Mouse (Mus musculus): Measurements from ENCODE around the gene Inpp5k.
A peak's percentile ranks its signal among the peaks of the same experiment; 100 is the strongest.
"Not testable (repeated sequence)": the region's sequence is repeated elsewhere in the genome, so short reads cannot be mapped to it uniquely, and the experiment has no call there.

Inpp5k gene

DNA sequence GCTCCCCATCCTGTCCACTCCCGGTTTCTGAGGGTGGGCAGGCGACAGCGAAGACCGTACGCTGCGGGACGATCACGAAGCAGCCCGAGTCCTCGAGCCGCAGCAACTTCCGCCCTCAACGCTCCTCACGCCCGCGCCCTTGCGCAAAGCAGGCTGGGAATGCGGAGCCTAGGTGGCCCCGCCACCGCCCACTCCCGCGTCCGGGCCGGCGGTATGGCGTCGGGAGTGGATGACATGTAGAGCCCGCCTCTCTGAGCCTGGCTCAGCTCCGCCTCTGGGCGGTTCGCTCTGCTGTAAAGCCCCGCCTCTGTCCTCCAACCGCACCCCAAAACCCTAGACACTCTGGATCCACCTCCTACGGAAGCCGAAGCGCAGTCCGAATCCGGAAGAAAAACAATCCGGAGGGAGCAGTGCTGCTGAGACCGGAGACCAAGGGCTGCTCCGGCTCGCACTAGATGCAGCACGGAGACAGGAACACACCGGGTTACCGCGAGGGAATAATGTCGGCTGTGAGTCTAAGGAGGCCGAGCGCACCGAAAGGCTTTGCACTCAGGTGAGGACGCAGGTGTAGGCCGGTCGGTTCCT is at the start of gene Inpp5k:
Gene Inpp5k (plus strand): TSS at position 344 of the 585 bp plus-strand sequence.
- ATAC-seq (ENCODE audit: low TSS enrichment), result peak; percentile 94

DNA sequence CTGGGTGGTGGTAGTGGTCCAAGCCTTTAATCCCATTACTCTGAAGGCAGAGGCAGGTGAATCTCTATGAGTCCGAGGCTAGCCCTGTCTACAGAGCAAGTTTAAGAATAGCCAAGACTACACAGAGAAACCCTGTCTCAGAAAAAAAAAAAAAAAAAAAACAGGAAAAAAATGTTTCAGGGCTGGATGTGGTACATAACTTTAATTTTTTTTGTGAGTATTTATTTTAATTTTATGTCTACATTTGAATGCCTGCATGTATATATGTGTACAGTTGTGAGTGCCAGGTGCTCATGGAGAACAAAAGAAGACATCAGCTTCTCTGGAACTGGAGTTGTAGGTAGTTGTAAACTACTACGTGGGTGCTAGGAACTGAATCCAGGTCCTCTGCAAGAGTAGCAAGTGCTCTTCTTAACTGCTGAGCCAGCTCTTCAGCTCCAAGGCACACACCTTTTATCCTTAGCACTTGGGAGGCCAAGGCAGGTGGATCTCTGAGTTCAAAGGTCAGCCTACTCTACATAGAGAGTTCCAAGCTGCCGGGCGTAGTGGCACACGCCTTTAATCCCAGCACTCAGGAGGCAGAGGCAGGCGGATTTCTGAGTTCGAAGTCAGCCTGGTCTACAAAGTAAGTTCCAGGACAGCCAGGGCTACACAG is 49.2 kb upstream of the Inpp5k start:
- no peak for ATAC-seq (ENCODE audit: low TSS enrichment)

DNA sequence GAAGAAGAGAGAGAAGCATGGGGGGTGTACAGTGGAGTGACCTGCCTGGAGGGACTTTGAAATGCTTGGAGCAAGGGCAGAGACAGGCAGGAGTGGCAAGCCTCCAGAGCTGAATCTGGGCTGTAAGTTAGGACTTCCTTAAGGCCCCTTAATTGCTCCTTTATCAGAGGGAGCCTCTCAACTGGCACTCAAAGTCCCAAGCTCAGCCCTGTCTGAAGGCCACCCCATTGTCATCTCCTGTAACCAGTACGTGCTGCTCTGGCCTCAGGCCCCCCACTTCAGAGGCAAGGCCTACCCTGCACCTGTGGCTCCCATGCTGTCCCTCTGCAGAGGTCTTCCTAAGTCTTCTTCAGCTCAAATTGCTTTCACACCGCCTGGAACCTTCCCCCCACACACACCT is 47.3 kb upstream of the Inpp5k start:
- no peak for ATAC-seq (ENCODE audit: low TSS enrichment)

DNA sequence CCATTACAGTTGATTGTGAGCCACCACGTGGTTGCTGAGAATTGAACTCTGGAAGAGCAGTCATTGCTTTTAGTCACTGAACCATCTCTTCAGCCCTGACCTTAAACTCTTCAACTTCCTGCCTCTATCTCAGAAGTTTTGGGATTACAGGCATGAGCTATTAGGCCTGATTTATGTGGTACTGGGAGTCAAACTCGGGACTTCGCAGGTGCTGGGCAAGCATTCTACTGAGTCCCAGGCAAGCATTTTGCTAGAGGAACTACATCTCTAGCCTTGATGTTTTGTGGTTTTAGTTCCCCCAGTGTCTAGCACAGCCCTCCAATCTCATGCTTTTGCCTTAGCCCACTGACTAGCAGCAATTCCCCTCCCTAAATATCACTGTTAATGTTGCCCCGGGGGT is 45.7 kb upstream of the Inpp5k start:
- ATAC-seq (ENCODE audit: low TSS enrichment), result no peak

DNA sequence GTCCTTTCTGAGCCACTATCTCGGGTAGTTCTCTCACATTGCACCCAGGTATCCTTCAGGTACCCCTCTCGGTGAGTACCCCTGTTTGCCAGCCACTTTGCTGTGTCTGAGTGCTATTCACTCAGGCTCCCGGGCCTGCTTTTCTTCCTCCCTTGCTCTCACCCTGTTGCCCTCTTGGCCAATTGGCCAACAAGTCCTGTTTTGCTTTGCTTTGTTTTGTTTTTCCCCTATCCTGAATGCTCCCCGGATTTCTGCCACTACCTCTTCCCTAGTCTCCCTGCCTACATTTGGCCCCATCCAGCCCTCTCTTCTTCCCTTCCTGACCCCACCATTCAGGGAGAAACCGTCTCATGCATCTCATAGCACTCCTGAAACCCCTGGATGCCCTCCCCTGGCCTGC is 44.8 kb upstream of the Inpp5k start:
- no peak for ATAC-seq (ENCODE audit: low TSS enrichment)

DNA sequence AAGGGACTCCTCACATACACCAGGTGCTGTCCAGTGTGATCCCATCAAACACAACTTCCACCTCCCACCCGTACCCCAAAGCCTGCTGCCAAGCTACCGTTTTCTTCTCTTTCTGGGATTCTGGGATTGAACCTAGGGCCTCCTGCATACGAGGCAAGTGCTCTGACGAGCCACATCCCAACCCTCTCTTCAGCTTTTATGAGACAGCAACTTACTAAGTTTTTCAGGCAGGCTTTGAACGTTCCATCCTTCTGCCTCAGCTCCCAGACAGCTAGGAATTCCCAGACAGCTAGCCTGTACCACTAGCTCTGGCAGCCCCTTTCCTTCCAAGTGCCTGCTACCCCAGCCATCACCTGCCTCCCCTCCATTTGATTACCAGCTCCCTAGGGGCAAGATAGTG is 43.8 kb upstream of the Inpp5k start:
- no peak for ATAC-seq (ENCODE audit: low TSS enrichment)

DNA sequence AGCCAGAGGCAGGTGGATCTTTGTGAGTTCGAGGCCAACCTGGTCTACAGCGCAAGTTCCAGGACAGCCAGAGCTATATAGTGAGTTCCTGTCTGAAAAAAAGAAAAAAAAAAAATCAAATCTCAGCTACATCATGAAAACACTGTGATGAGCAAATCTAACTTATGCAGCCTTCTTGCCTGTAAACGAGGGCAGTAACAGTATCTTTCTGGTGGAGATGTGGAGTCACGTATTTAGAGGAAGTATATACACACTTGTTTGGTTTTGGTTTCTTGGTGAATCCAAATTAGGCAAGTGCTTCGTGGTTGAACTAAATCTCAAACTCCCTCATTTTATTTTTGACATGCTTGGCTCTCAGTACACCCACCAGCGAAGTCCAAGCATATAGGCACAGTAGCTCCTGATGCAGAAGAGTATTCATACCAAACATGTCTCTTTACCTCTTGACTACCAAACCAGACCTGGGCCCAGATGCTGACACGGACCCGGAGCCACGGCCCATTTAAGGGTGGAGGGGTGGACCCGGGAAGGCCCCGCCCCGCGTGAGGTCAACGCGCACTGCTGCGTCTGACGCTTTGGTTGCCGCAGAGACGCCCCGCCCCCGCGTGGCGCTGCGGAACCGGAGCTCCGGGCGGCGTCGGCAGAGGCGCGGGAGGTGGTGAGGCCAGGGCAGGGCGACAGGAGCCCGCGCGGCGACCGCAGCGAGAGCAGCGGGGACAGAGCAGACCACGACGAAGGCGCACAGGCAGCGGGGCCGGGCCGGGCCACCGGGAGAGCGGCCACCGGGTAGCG is 43.1 kb upstream of the Inpp5k start, which contains the start of gene Pitpna:
Gene Pitpna (plus strand): TSS at position 605 of the 792 bp plus-strand sequence.
- ATAC-seq (ENCODE audit: low TSS enrichment), result peak; percentile 90

DNA sequence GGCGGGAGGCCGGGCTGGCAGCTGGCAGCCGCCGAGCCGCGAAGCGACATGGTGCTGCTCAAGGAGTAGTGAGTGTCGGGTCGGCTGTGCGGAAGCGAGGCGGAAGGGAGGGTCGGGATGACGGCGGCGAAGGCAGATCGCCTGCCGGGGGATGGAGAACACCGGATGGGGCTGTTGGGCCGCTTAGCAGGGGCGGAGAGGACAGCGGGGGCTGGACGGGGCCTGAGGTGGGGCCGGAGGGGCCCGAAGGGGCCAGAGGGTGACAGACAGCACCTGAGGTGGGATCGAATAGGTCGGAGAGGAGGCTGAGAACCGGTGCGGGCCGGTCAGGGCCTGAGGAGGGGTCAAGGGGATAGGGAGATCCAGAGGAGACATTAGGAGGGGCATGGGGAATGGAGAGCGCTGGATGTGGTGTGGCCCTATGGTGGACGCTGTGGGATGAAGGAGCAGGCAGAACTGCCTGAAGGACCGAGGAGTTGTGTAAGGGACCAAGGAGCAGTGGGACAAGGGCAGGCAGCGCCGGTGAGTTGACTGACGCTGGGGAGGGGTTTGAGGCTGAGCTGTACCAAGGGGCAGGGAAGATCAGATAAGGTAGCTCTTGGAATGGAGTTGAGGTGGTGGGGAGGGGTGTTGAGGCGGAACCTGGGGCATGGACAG is 42.4 kb upstream of the Inpp5k start:
- ATAC-seq (ENCODE audit: low TSS enrichment), result peak; percentile 40; the same call in 1 of the 2 replicates

DNA sequence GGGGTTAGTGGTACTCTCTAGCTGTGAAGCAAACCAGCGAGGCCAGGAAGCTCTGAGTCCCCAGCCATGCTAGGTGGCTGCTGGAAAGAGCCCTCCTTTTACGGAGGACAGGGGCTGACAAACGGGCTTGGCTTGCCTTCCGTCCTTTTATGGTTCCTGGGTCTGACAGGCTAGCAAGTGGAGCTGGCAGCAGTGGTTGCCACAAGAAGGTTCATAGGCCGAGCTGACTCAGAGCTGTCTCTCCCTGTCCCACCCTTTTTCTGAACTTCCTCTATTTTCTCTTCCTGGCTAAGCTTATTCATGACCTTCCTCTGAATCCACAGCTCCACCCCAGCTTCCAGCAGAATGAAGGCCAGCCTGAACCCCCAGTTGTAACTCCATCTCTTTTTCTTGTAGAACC is 38.2 kb upstream of the Inpp5k start:
- ATAC-seq (ENCODE audit: low TSS enrichment), result no peak

DNA sequence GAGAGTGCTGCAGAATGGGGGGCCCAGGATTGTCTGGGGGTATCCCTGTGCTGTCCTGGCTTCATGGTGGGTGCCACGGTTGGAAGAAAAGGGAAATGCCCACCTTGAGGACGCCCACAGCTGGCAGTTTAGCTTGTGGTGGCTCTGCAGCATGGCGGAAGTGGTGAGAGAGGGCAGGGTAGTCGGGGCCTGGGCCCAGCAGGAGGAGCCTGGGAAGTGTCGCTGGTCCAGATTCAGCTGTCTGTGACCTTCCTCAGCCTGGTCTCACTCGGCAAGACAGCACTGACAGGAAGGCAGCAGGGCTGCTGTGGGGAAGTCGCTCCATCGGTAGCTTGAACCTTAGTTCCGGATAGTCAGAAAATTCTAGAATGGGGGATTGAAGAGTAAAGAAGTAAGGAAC is 36.4 kb upstream of the Inpp5k start:
- no peak for ATAC-seq (ENCODE audit: low TSS enrichment)

DNA sequence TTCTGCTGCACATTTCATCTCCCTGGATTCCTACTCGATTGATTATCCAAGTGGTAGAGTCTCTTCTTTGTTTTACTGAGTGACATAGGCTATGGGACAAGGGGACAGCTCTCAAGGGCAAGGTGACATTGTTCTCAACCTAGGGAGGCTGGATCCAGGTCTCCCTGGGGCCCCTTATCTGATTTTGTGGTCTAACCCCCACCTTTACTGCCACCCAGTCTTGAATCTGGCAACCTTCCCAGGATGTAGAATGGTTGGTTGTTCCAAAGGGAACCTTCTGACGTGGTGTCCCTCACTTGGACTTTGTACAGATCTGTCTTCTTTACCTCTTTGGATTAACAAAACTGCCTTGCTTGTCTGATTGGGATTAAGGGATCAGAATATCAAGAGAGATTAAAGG is 35.4 kb upstream of the Inpp5k start:
- ATAC-seq (ENCODE audit: low TSS enrichment), result no peak

DNA sequence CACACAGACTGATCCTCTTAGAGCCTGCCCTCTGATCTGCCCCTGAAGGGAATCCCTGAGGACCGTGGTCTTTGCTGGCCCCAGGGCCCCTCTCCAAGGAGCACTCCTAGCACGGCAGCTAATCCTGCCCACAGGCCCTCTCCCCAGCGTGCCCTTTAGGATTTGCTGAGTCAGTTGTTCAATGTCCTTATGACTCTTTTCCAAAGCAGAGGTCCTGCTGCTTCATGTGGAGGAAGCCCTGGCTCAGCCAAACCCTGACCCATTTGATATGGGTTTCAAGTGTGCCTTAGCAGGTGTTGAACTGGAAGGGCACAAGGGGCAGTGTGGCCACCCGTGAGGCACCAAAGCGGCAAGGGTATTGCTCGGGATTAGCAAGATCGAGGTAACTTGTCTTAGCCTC is 35.0 kb upstream of the Inpp5k start:
- no peak for ATAC-seq (ENCODE audit: low TSS enrichment)

DNA sequence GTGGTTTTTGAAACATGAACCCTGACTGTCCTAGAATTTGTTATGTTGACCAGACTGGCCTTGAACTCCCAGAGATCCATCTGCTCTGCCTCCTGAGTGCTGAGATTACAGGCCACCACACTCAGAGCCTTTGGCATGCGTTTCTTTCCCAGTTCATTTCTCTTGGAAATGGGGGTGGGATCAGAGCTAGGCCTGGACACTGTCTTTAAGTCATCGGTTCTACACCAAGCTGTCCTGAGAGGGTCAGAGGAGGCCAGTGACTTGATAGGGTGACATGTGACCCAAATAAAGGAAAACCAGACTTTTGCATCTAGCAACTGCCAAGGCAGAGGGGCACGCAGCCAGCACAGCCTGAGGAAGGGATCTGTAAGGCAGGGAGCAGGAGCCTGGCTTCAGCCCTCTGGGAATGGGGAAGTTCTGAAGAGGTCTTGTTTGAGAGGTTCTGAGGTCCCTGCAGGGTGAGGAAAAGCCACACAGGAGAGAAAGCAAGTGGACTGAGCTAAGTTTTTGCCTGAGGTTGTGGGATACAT is 34.0 kb upstream of the Inpp5k start:
- no peak for ATAC-seq (ENCODE audit: low TSS enrichment)

DNA sequence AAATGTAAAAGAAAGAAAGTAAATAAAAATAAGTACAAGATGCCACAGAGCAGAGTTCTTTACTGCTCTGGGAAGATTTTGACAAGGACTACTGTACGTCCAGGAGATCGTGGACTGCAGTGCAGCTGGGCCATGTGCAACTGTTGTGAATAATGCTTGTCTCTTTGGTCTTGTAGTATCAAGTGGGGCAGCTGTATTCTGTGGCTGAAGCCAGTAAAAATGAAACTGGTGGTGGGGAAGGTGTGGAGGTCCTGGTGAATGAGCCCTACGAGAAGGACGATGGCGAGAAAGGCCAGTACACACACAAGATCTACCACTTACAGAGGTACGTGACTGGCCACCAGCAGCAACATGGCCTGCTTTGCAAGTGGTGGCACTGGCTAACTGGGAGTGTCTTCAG is 32.8 kb upstream of the Inpp5k start:
- no peak for ATAC-seq (ENCODE audit: low TSS enrichment)

DNA sequence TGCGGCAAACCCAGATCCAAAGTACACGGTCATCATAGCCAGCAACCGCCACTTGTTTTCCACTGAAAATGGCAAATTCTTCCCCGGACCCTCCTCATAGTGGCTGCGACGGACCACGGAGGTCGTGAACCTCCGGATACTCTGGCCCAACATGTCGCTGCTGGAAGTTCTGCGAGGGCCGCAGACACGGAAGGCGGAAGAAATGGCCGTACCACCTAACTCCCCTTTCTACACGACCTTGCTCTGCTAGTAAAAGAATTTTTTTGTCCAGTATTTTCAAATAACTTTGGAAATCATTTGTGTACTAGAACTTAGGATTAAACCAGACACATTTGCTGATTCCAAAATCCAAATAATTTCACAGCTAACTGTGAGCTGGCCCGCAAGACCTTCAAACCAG is 31.0 kb upstream of the Inpp5k start:
- not testable (repeated sequence) for ATAC-seq (ENCODE audit: low TSS enrichment)

DNA sequence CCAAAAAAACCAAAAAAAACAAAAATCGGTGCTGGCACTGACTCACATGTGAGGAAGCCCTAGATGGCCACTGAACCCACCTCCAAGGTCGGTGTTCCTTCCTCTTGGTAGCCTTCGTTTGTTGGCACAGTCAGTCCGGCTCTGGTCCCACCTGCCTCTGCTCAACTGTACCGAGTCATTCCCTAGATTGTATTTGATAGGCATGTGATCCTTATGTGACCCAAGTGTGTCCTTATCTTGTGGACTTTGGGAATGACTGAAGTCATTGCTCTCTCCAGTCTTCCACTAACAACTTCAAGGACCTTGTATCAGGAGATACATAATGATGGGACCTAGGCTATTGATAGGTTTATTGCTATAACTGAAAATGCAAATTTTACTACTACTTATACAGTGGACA is 26.0 kb upstream of the Inpp5k start:
- ATAC-seq (ENCODE audit: low TSS enrichment), result no peak

DNA sequence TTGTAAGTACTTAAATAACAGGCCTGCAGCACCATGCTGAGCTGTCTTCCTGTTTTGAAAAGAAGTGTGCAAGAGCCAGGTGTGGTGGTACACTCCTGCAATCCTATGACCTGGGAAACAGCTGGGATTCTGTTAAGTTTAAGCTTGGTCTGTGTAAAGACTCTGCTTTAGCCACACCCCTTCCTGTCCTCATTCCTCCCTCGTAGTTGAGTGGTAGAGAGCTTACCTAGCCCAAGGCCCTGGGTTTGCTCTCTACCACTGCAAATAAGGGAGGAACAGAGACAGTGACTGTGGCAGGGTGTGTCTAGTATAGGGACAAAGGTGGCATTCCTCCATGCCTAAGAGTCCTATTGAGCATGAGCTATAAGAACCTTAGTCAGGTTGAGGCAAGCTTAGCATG is 25.5 kb upstream of the Inpp5k start:
- peak; percentile 17; the same call in 1 of the 2 replicates for ATAC-seq (ENCODE audit: low TSS enrichment)

DNA sequence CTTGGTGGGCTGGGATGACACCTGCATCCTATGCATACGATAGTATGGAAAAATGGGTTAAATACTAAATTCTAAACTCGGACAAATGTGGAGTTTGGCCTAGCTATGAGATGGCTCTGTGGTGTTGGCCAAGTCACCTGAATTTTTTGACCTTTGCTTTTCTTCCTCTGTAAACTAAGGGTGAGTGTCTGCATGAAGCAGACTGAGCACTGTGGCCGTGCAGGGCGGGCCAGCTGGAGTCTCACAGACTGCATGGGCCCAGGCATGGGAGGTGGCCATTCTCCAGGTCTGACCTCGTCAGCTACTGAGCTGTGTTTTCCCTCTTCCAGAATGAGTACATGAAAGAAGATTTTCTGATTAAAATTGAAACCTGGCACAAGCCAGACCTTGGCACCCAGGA is 22.0 kb upstream of the Inpp5k start:
- no peak for ATAC-seq (ENCODE audit: low TSS enrichment)

DNA sequence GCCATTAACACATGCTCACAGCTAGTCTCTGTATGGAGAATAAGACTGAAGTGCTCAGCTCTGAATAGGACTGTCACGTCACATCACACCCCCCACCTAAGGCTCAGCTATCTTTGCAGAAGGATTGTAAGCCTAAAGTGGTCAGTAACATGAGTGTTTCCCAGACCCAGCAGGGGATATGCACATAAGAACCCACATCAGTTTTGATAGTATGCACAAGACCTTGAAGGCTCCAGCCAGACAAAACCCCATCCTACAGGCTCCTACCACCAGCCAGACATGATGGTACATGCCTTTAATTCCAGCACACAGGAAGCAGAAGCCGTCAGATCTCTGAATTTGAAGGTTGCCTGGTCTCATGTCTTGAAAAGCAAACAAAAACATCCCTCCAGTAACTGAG is 20.8 kb upstream of the Inpp5k start:
- ATAC-seq (ENCODE audit: low TSS enrichment), result no peak

DNA sequence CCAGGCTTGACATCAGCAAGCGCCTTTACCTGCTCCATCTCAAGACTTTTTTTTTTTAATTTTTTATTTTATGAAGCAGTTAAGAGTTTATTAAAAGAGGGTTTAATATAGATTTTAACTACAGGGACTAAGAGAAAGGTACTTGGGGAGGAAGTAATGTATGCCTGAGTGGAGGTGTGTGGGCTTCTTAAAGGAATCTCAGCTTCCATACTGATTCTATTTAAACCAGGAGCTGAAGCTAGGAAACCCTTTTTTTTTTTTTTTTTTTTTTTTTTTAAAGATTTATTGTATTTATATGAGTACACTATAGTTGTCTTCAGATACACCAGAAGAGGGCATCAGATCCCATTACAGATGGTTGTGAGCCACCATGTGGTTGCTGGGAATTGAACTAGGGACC is 16.0 kb upstream of the Inpp5k start:
- ATAC-seq (ENCODE audit: low TSS enrichment), result no peak

DNA sequence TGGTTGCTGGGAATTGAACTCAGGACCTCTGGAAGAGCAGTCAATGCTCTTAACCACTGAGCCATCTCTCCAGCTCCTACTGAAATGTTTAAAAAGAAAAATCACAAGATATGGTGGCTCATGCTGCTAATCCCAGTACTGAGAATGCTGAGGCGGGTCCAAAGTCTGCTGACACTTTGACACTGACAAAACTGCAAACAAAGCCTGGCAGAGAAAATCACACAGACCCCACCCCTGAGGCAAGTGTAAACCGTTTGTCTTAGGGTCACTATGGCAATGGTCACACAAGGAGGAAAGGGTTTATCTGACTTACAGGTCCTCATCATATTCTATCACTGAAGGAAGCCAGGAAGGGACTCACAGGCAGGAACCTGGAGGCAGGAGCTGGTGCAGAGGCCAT is 15.2 kb upstream of the Inpp5k start:
- ATAC-seq (ENCODE audit: low TSS enrichment), result no peak

DNA sequence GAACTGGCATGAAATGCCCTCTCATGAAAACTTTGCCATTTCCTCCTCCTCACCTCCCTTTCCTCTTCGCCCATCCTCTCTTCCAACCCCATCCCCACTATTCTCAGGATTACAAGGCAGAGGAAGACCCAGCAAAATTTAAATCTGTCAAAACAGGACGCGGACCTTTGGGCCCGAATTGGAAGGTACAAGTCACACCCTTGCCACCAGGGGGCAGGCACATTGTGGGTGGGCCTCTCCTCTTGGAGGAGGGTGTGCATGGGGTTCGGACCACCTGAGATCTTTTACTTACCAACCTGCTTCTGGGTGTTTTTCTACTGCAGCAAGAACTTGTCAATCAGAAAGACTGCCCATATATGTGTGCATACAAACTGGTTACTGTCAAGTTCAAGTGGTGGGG is 11.7 kb upstream of the Inpp5k start:
- no peak for ATAC-seq (ENCODE audit: low TSS enrichment)
